Mouse (Mus musculus) ES-Bruce4 (cell line): ENCODE results near the gene Ctrb1. TPM values are rescaled to one million over a fixed set of nuclear protein-coding genes. Genes with fewer than 3 reads are reported as not detected.

Source experiments
- H3K27ac ChIP-seq: 2 replicates; pipeline ENCODE4 v1.5.1; 2012; ENCODE audit warnings: low read length, inconsistent platforms; ENCODE audit not compliant: insufficient read depth
- H3K27me3 ChIP-seq: 2 replicates; pipeline ENCODE4 v1.6.1; 2012; ENCODE audit warnings: mild to moderate bottlenecking, low read length, inconsistent platforms; ENCODE audit not compliant: control insufficient read depth, poor library complexity, insufficient read depth, severe bottlenecking
- H3K36me3 ChIP-seq: 2 replicates; pipeline ENCODE4 v1.6.1; 2012; ENCODE audit warnings: inconsistent platforms, mild to moderate bottlenecking, low read length, moderate library complexity; ENCODE audit not compliant: control insufficient read depth, poor library complexity, insufficient read depth, severe bottlenecking
- H3K4me1 ChIP-seq: one replicate; pipeline ENCODE4 v1.8.1; 2011; ENCODE audit warnings: low read length; ENCODE audit not compliant: control insufficient read depth, insufficient read depth
- H3K4me3 ChIP-seq: 2 replicates; pipeline ENCODE4 v1.5.1; 2011; ENCODE audit warnings: low read depth, mild to moderate bottlenecking, low read length
- H3K9ac ChIP-seq: 2 replicates; pipeline ENCODE4 v1.6.1; 2012; ENCODE audit warnings: low read depth, mild to moderate bottlenecking, inconsistent platforms; ENCODE audit not compliant: poor library complexity, severe bottlenecking
- H3K9me3 ChIP-seq: replicated peaks from 2 replicates; pipeline ENCODE4 v1.6.1; 2012; ENCODE audit warnings: mild to moderate bottlenecking, low read length, inconsistent platforms; ENCODE audit not compliant: control insufficient read depth, poor library complexity, insufficient read depth, severe bottlenecking
- CTCF ChIP-seq: IDR thresholded peaks from one replicate; pipeline ENCODE4 v1.8.1; 2011; ENCODE audit warnings: low read depth, low read length
- EP300 ChIP-seq: IDR thresholded peaks from 2 replicates; pipeline ENCODE4 v1.6.1; 2011; ENCODE audit warnings: low read depth, low read length; ENCODE audit not compliant: insufficient read depth
- POLR2A ChIP-seq: IDR thresholded peaks from one replicate; pipeline ENCODE4 v1.8.1; 2011; ENCODE audit warnings: low read length; ENCODE audit not compliant: insufficient read depth
- polyA plus RNA-seq: library from polyadenylated mRNA; stranded (reverse); fragments of >200 nt; gene quantifications from 2 replicates; pipeline ENCODE4 v1.2.4, GENCODE M21; 2011; ENCODE audit warnings: low read depth; ENCODE audit not compliant: missing spikeins, insufficient read depth, insufficient read length

Ctrb1 gene
- polyA plus RNA-seq, 1 experiment: not detected

DNA sequence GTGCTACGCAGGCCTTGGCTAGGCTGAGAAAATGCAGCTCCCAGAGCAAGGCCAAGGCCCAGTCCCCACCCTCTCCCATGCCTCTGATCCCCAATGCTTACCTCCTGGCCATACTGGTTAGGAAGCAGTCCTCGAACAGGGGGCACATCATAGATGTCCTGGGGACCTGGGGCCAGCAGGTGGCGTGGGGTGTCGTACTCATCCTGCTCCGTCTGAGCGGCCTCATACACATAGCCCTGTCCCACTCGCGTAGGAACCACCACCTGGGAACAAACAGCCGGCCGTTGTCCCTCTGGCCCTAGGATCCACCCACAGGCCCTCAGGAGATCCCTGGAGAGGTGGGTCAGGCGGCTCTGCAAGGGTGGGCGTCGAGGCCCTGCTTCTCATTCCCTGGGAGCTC lies 24.7 kb upstream of the Ctrb1 start:
- Histone ChIP-seq H3K27ac (no peak overlapping the region), H3K36me3 (peaks cover 43% of the 10 kb centered on the region)
- TF ChIP-seq POLR2A (no peak), CTCF (peak; percentile 7)

DNA sequence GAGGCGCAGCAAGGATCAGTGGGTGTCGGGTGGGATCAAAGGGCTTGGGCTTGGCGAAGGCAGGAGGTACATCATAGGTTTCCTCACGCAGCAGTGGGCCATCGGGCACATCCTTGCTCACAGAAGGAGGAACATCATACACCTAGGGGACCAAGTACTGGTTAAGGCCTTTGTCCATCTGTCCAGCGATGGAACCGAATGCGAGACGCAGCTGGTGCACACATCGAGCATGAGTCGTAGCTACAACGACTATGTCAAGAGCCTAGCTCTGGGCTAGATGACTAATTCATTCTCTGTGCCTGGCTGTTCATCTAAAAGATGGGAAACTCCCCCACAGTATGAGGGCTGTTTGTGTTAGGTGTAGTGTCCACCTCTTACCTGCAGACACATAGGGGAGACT lies 23.5 kb upstream of the Ctrb1 start:
- Histone ChIP-seq H3K9me3 (no peaks in the 10 kb centered on the region), H3K27ac (no peak overlapping the region), H3K36me3 (peaks cover 37% of the 10 kb centered on the region), H3K4me1 (peaks cover 4% of the 10 kb centered on the region), H3K27me3 (no peaks in the 10 kb centered on the region), H3K9ac (no peak overlapping the region), H3K4me3 (no peak overlapping the region)
- no peak for TF ChIP-seq EP300
- TF ChIP-seq POLR2A: no peak
- no peak for TF ChIP-seq CTCF

More for the DNA sequence above, 24.7 kb upstream of the Ctrb1 start:
- no peak overlapping the region for H3K9ac ChIP-seq
- no peaks in the 10 kb centered on the region for H3K27me3 ChIP-seq
- H3K4me3 ChIP-seq: no peak overlapping the region
- H3K9me3 ChIP-seq: no peaks in the 10 kb centered on the region
- H3K4me1 ChIP-seq: peaks cover 4% of the 10 kb centered on the region

DNA sequence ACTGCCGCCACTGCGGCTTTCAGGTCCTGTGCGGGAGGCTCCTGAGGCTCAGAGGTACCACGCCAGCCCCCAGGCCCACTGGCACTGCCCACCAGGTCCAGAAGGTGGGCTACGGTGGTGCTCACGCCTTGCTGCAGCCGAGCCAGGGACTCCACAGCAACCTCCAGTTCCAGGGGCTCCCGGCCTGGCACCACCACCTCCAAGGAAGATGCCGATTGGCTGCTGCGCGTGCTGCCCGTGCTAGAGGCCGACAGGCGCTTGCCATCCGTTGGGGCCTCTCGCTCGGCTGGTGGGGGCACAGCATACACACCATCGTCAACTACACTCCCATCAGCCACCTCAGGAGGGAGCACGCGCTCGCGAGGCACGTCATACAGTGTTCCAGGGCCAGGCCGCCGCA lies 23.0 kb upstream of the Ctrb1 start:
- Histone ChIP-seq H3K36me3 (peaks cover 36% of the 10 kb centered on the region), H3K9me3 (no peaks in the 10 kb centered on the region)

DNA sequence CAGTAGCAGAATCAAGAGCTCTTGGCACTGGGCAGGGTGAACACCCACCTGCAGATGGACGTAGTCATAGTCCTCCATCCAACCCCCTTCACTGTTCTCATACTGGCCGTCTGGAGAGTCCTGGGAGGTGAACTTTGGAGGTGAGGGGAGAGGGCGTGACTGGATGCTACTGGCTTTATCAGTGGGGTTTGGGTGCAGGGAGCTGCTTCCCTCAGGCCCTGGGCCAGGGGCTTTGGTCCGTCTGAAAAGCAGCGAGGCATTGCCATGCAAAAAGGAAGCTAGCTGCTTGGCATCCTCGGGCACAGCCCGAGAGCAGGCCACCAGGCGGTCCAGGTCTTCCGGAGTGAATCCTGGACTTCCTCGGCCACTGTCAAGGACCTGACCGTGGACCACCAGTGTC lies 22.5 kb upstream of the Ctrb1 start:
- no peaks in the 10 kb centered on the region for H3K9me3 ChIP-seq
- H3K36me3 ChIP-seq: peaks cover 34% of the 10 kb centered on the region

More for the DNA sequence above, 23.0 kb upstream of the Ctrb1 start:
- no peak overlapping the region for H3K9ac ChIP-seq
- no peak overlapping the region for H3K27ac ChIP-seq
- no peaks in the 10 kb centered on the region for H3K27me3 ChIP-seq
- peaks cover 4% of the 10 kb centered on the region for H3K4me1 ChIP-seq
- H3K4me3 ChIP-seq: no peak overlapping the region
- TF ChIP-seq CTCF (peak; percentile 11), POLR2A (no peak)

DNA sequence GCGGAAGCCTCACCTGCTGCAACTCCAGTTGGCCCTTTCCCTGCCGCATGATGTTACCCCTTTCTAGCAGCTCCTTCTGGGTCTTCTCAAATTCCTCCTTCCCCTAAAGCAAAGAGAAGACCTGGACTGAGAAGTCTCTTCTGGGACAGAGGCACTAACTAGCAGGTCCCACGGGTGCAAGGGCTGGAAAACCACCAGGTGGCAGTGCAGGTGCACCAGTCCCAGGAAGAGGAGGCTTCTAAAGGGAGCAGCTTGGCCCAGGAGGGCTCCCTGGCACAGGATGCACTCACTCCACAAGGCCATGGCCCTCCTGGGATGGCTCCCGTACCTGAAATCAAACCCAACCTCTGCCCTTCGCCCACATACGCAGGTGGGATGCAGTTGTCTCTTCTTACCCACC lies 21.8 kb upstream of the Ctrb1 start:
- H3K4me1 ChIP-seq: peaks cover 4% of the 10 kb centered on the region
- TF ChIP-seq CTCF: peak; percentile 88
- no peak for TF ChIP-seq POLR2A
- TF ChIP-seq EP300: no peak
- H3K4me3 ChIP-seq: no peak overlapping the region
- H3K27ac ChIP-seq: no peak overlapping the region
- H3K9me3 ChIP-seq: no peaks in the 10 kb centered on the region
- H3K27me3 ChIP-seq: no peaks in the 10 kb centered on the region
- H3K36me3 ChIP-seq: peaks cover 34% of the 10 kb centered on the region
- H3K9ac ChIP-seq: no peak overlapping the region

More for the DNA sequence above, 22.5 kb upstream of the Ctrb1 start:
- H3K4me3 ChIP-seq: no peak overlapping the region
- H3K4me1 ChIP-seq: peaks cover 4% of the 10 kb centered on the region
- H3K27me3 ChIP-seq: no peaks in the 10 kb centered on the region
- no peak overlapping the region for H3K9ac ChIP-seq
- TF ChIP-seq CTCF (no peak), EP300 (no peak), POLR2A (no peak)
- H3K27ac ChIP-seq: no peak overlapping the region

DNA sequence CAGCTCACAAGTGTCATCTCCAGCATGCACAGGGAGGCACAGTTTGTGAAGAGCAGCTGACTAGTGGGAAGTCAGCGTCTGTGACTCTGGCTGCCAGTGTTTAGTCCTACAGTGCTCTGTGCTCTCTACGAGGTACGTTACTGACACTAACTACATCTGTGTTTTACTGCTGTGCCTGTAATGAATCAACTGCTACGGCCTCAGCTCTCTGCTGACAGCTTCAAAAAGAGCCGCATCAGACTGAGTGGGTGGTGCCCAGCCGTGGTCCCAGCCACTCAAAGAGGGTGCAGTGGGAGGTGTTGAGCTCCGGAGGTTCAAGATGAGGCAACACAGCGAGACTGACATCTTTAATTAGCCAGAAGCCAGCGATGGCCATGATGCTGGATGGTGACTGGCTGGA lies 21.3 kb upstream of the Ctrb1 start:
- H3K27ac ChIP-seq: no peak overlapping the region
- peaks cover 34% of the 10 kb centered on the region for H3K36me3 ChIP-seq
- H3K27me3 ChIP-seq: no peaks in the 10 kb centered on the region
- H3K9ac ChIP-seq: no peak overlapping the region
- peaks cover 2% of the 10 kb centered on the region for H3K4me1 ChIP-seq
- H3K4me3 ChIP-seq: no peak overlapping the region
- no peaks in the 10 kb centered on the region for H3K9me3 ChIP-seq
- TF ChIP-seq EP300 (no peak), CTCF (no peak), POLR2A (no peak)
